Mouse (Mus musculus) embryonic facial prominence, embryonic 14.5 days (tissue): ENCODE results near the gene Flii. TPM values are rescaled to one million over a fixed set of nuclear protein-coding genes. Genes with fewer than 3 reads are reported as not detected.

Source experiments
- ATAC-seq: fragments of 200-750 bp; cut with Nextera tagmentation; 2 replicates; pipeline ENCODE4 v1.8.0; 2017; ENCODE audit warnings: low read depth, moderate number of reproducible peaks, moderate TSS enrichment
- DNase-seq: peaks from one replicate; pipeline ENCODE4 v3.0.0-alpha.2; 2015; ENCODE audit warnings: low spot score
- H3K27ac ChIP-seq: fragments of 300-500 bp; sonication (generic); replicated peaks from 2 replicates; pipeline ENCODE4 v1.5.1; 2014; ENCODE audit warnings: low read depth, mild to moderate bottlenecking, low read length, moderate library complexity
- H3K27me3 ChIP-seq: fragments of 300-500 bp; sonication (generic); replicated peaks from 2 replicates; pipeline ENCODE4 v1.6.1; 2014; ENCODE audit warnings: low read length; ENCODE audit not compliant: control insufficient read depth, insufficient read depth
- H3K36me3 ChIP-seq: fragments of 300-500 bp; sonication (generic); 2 replicates; pipeline ENCODE4 v1.6.1; 2014; ENCODE audit warnings: low read length, mixed read lengths; ENCODE audit not compliant: control insufficient read depth, insufficient read depth
- H3K4me1 ChIP-seq: fragments of 300-500 bp; sonication (generic); 2 replicates; pipeline ENCODE4 v1.6.1; 2014; ENCODE audit warnings: antibody characterized with exemption, low read length; ENCODE audit not compliant: control insufficient read depth, insufficient read depth
- H3K4me2 ChIP-seq: fragments of 300-500 bp; sonication (generic); 2 replicates; pipeline ENCODE4 v1.6.1; 2014; ENCODE audit warnings: low read depth, mild to moderate bottlenecking, low read length, moderate library complexity, mixed read lengths
- H3K4me3 ChIP-seq: fragments of 300-500 bp; sonication (generic); 2 replicates; pipeline ENCODE4 v1.5.1; 2014; ENCODE audit warnings: low read depth, mild to moderate bottlenecking, low read length
- H3K9ac ChIP-seq: fragments of 300-500 bp; sonication (generic); 2 replicates; pipeline ENCODE4 v1.6.1; 2014; ENCODE audit warnings: low read depth, mild to moderate bottlenecking, low read length, moderate library complexity, mixed read lengths
- H3K9me3 ChIP-seq: fragments of 300-500 bp; sonication (generic); 2 replicates; pipeline ENCODE4 v1.6.1; 2016; ENCODE audit warnings: low read length; ENCODE audit not compliant: control insufficient read depth
- WGBS: fragments of 180-500 bp; shearing (Covaris S2); extraction: QIAGEN DNeasy Blood & Tissue Kit; methylation state at CpG from one replicate; pipeline ENCODE4 v1.1.7; 2014; 5-methylcytosine and 5-hydroxymethylcytosine counted together
- polyA plus RNA-seq: library from polyadenylated mRNA; unstranded; fragments of >200 nt; fragmentation: Nextera tagmentation; extraction: Ambion mirVana; gene quantifications from 2 replicates; pipeline ENCODE4 v1.2.1, GENCODE M21; 2014

The Flii gene
- polyA plus RNA-seq: 76.1 and 76.9 TPM in 2 replicates

GRCm38 (mm10) chr11:60726601-60727391 is at the start of gene Flii:
TSS of gene Flii (minus strand) at chr11:60727263.
- ATAC-seq (peak; percentile 78), DNase-seq (peak; percentile 79)
- WGBS: under 1% methylated on average over 35 of the region's 71 CpGs
- H3K9me3 ChIP-seq: no peaks in the 10 kb centered on the region
- no peaks in the 10 kb centered on the region for H3K27me3 ChIP-seq
- peak within 1 kb of the TSS; percentile 85 for H3K27ac ChIP-seq
- H3K4me3 ChIP-seq: peak within 1 kb of the TSS; percentile 70
- peaks cover 41% of the 10 kb centered on the region for H3K36me3 ChIP-seq
- peak within 1 kb of the TSS; percentile 87 for H3K9ac ChIP-seq
- peak within 1 kb of the TSS; percentile 82 for H3K4me2 ChIP-seq
- peaks cover 19% of the 10 kb centered on the region for H3K4me1 ChIP-seq

GRCm38 (mm10) chr11:60776107-60776828 is 49.2 kb upstream of the Flii start:
- ATAC-seq (no peak), DNase-seq (no peak)
- Histone ChIP-seq H3K9ac (peak overlapping the region; percentile 87), H3K4me1 (peaks cover 45% of the 10 kb centered on the region), H3K27me3 (no peaks in the 10 kb centered on the region), H3K27ac (peak overlapping the region; percentile 89), H3K4me3 (peak overlapping the region; percentile 77), H3K9me3 (no peaks in the 10 kb centered on the region), H3K4me2 (peak overlapping the region; percentile 63), H3K36me3 (peaks cover 19% of the 10 kb centered on the region)
- 3% methylated on average over 17 of the region's 17 CpGs for WGBS

- peaks cover 38% of the 10 kb centered on the region for H3K4me1 ChIP-seq
- peak overlapping the region; percentile 63 for H3K4me2 ChIP-seq
- H3K27me3 ChIP-seq: no peaks in the 10 kb centered on the region
- peak overlapping the region; percentile 87 for H3K9ac ChIP-seq
- H3K4me3 ChIP-seq: peak overlapping the region; percentile 77
- peaks cover 19% of the 10 kb centered on the region for H3K36me3 ChIP-seq
- DNase-seq (no peak), ATAC-seq (no peak)
- H3K27ac ChIP-seq: no peak overlapping the region
- WGBS: 50% methylated on average over 6 of the region's 6 CpGs
- no peaks in the 10 kb centered on the region for H3K9me3 ChIP-seq
Observed at GRCm38 (mm10) chr11:60775578-60775977, 48.5 kb upstream of the Flii start.

- DNase-seq (no peak), ATAC-seq (no peak)
- WGBS: 58% methylated on average over 1 of the region's 1 CpGs
- Histone ChIP-seq H3K9ac (peak overlapping the region; percentile 87; the same call in 1 of the 2 replicates), H3K4me3 (no peak overlapping the region), H3K27me3 (no peaks in the 10 kb centered on the region), H3K4me2 (peak overlapping the region; percentile 63; the same call in 1 of the 2 replicates), H3K27ac (no peak overlapping the region), H3K4me1 (peaks cover 30% of the 10 kb centered on the region), H3K36me3 (peaks cover 14% of the 10 kb centered on the region), H3K9me3 (no peaks in the 10 kb centered on the region)
Observed at GRCm38 (mm10) chr11:60774841-60775240, 47.8 kb upstream of the Flii start.

- H3K4me3 ChIP-seq: no peak overlapping the region
- no peaks in the 10 kb centered on the region for H3K27me3 ChIP-seq
- peaks cover 24% of the 10 kb centered on the region for H3K4me1 ChIP-seq
- WGBS: 90% methylated on average over 3 of the region's 3 CpGs
- DNase-seq (no peak), ATAC-seq (no peak)
- no peak overlapping the region for H3K9ac ChIP-seq
- no peak overlapping the region for H3K27ac ChIP-seq
- peaks cover 9% of the 10 kb centered on the region; the same call in 1 of the 2 replicates for H3K36me3 ChIP-seq
- no peak overlapping the region for H3K4me2 ChIP-seq
- no peaks in the 10 kb centered on the region for H3K9me3 ChIP-seq
Observed at GRCm38 (mm10) chr11:60774158-60774689, 47.2 kb upstream of the Flii start.

GRCm38 (mm10) chr11:60772161-60772560 is 45.1 kb upstream of the Flii start:
- H3K4me3 ChIP-seq: no peak overlapping the region
- no peaks in the 10 kb centered on the region for H3K36me3 ChIP-seq
- peaks cover 12% of the 10 kb centered on the region for H3K4me1 ChIP-seq
- no peak overlapping the region for H3K27ac ChIP-seq
- H3K9me3 ChIP-seq: no peaks in the 10 kb centered on the region
- WGBS: 83% methylated on average over 4 of the region's 4 CpGs
- ATAC-seq: no peak
- H3K4me2 ChIP-seq: no peak overlapping the region
- H3K9ac ChIP-seq: no peak overlapping the region
- no peak for DNase-seq
- no peaks in the 10 kb centered on the region for H3K27me3 ChIP-seq

GRCm38 (mm10) chr11:60770776-60771175 is 43.7 kb upstream of the Flii start:
- 78% methylated on average over 3 of the region's 3 CpGs for WGBS
- H3K27ac ChIP-seq: no peak overlapping the region
- H3K9me3 ChIP-seq: no peaks in the 10 kb centered on the region
- ATAC-seq: no peak
- H3K4me2 ChIP-seq: no peak overlapping the region
- H3K36me3 ChIP-seq: no peaks in the 10 kb centered on the region; the same call in 1 of the 2 replicates
- H3K4me3 ChIP-seq: no peak overlapping the region
- H3K27me3 ChIP-seq: no peaks in the 10 kb centered on the region
- DNase-seq: no peak
- H3K9ac ChIP-seq: no peak overlapping the region
- peaks cover 8% of the 10 kb centered on the region for H3K4me1 ChIP-seq

GRCm38 (mm10) chr11:60769322-60769721 is 42.3 kb upstream of the Flii start:
- Histone ChIP-seq H3K4me3 (no peak overlapping the region), H3K27me3 (no peaks in the 10 kb centered on the region), H3K9me3 (no peaks in the 10 kb centered on the region), H3K27ac (no peak overlapping the region), H3K4me2 (no peak overlapping the region), H3K9ac (no peak overlapping the region), H3K36me3 (no peaks in the 10 kb centered on the region; the same call in 1 of the 2 replicates), H3K4me1 (no peaks in the 10 kb centered on the region)
- DNase-seq (no peak), ATAC-seq (no peak)
- 83% methylated on average over 2 of the region's 2 CpGs for WGBS
